Mouse (Mus musculus): ENCODE data around the gene Mapk8ip2.

GRCm38 (mm10) chr15:89504838-89505237 lies 51.1 kb downstream of the Mapk8ip2 start:
- TF ChIP-seq GATA1 (IDR thresholded peaks at IDR 0.05; ENCODE audit: low read length) (no peak), TAL1 (IDR thresholded peaks at IDR 0.05; ENCODE audit: low read length) (no peak)
